Mouse (Mus musculus) ES-Bruce4 (cell line): Measurements from ENCODE around the gene Pnmal2.

Experiments used
- CTCF ChIP-seq: IDR thresholded peaks from one replicate; pipeline ENCODE4 v1.8.1; 2011; ENCODE audit warnings: low read depth, low read length
- EP300 ChIP-seq: IDR thresholded peaks from 2 replicates; pipeline ENCODE4 v1.6.1; 2011; ENCODE audit warnings: low read depth, low read length; ENCODE audit not compliant: insufficient read depth
- POLR2A ChIP-seq: IDR thresholded peaks from one replicate; pipeline ENCODE4 v1.8.1; 2011; ENCODE audit warnings: low read length; ENCODE audit not compliant: insufficient read depth

DNA sequence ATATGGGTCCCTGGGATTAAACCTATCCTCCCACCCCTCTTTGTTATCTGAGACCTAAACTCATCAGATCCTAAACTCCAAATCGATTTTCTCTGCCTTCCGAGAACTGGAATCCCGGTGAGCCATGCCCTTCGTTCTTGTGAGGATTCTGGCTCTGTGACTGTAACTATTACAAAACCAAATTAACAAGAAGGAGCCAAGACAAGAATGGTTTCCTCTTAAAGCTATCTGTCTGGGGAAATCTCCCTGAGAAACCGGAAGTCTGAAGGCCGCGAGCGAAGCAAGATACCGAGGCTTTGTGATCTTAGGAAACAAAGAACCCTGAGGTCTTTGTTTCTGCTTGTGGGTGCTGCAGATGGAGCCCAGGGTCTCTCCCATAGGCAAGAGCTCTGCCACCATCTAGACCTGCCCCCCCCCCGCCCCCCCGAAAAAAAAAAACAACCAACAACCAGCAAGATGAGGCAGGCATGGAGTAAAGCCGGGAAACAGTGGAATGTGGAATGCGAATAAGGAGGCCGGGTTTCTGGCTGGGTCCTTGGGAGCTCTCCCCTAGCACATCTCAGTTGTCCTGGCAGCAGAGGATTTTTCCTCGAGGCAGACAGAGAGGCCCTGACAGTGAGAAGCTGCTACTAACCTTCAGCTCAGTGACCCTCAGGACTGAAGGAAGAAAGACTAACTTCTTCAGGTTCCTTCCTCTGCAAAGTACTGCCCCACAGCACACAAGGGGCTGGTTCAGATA is 45.7 kb downstream of the Pnmal2 start:
- TF ChIP-seq CTCF (no peak), POLR2A (no peak), EP300 (no peak)
